Mouse (Mus musculus) yolk sac, embryonic 10.5 days (tissue): ENCODE data around the gene Aim2.
A peak's percentile ranks its signal among the peaks of the same experiment; 100 is the strongest.

ENCODE experiments used
- DNase-seq: peaks from one replicate; pipeline ENCODE4 v3.0.0-alpha.2; 2017; ENCODE audit warnings: low spot score

Aim2 gene

GRCm38 (mm10) chr1:173345112-173345511 lies 5.6 kb upstream of the Aim2 start:
- no peak for DNase-seq

DNA sequence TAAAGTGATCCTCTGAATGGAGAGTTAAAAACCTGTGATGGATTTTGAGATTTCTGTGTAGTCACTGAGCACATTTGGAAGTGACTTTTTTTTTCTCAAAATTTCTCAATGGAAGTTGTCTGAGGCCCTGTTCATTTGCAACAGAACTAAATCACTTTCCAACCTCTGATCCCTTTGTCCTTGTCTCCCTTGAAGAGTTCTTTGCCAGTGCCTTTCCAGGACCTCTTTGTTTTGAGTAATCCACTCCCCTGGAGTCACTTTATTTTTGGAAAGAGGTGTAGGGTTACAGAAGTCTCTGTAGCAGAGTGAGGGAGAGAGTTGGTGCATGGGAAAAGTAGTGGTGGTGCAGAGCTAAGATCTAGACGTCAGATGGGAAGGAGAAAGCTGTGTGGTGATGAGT lies 2.2 kb upstream of the Aim2 start:
- no peak for DNase-seq

- DNase-seq, result no peak
Measured at GRCm38 (mm10) chr1:173349192-173349591, 1.5 kb upstream of the Aim2 start.

- DNase-seq, result peak; percentile 14
Measured at GRCm38 (mm10) chr1:173349946-173350345, 733 bp upstream of the Aim2 start.

GRCm38 (mm10) chr1:173355107-173355846 lies 4.6 kb downstream of the Aim2 start:
- DNase-seq, result no peak

- DNase-seq, result no peak
Measured at GRCm38 (mm10) chr1:173356699-173357098, 6.0 kb downstream of the Aim2 start.

GRCm38 (mm10) chr1:173357799-173358198 lies 7.1 kb downstream of the Aim2 start:
- DNase-seq, result no peak

GRCm38 (mm10) chr1:173359590-173360290 lies 9.1 kb downstream of the Aim2 start:
- no peak for DNase-seq

GRCm38 (mm10) chr1:173361651-173362050 lies 11.0 kb downstream of the Aim2 start:
- peak; percentile 59 for DNase-seq

GRCm38 (mm10) chr1:173363436-173363835 lies 12.8 kb downstream of the Aim2 start:
- DNase-seq, result no peak

DNA sequence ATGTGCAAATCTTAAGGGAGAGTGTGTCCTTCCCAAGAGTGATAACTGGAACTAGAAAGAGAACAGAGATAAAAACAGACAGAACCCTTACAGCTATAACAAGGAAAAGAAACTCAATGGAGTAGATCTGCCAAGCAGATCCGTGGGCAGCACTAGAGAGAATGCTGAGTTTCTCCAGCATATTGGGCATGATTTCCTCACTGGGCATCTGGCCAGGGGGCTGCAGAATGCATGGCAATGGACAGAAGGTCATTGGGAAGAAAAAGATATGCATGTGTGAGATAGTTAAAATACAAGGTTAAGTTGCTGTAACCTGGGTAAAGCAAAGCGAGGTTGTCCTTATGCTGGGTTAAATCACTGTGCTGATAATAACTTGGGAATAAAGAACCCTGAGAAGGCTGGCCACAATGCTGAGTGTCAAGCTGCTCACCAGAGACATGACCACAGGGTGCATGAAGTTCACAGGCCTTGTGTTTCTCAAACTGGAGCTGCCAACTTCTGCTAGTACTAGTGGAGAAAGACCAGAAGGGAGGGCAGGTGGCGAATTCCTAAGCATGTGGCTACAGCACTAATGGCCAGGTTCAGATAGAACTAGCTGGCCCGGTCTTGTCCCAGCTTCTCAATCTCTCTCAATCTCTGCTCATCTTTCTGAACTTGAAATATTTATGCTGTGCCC lies 13.6 kb downstream of the Aim2 start:
- no peak for DNase-seq

- no peak for DNase-seq
Measured at GRCm38 (mm10) chr1:173365970-173366409, 15.3 kb downstream of the Aim2 start.

- no peak for DNase-seq
Measured at GRCm38 (mm10) chr1:173366701-173367355, 16.1 kb downstream of the Aim2 start.

GRCm38 (mm10) chr1:173367356-173368046 lies 16.8 kb downstream of the Aim2 start, which contains the start of gene Cadm3:
Cadm3 (minus strand) TSS chr1:173367695.
- DNase-seq, result peak; percentile 17

- no peak for DNase-seq
Measured at GRCm38 (mm10) chr1:173369611-173370010, 18.9 kb downstream of the Aim2 start.

- DNase-seq, result no peak
Measured at GRCm38 (mm10) chr1:173370456-173370855, 19.8 kb downstream of the Aim2 start.

DNA sequence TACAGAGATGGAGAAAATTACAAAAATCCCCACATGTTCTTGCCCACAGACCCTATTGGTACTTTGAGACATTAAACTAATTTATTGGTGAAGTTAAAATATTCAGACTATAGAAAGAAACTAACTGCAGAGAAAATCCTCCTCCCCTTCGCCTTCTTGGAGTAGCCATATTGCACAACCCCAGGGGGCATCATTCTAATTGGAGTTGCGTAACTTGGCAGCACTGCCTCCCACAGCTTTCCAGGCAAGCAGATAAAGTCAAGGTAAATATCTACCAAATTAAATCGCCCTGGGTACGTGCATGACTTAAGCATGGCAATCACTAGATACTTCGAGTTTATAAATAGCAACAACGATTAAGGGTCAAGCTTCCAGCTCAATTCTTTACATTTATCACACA lies 20.9 kb downstream of the Aim2 start:
- no peak for DNase-seq

DNA sequence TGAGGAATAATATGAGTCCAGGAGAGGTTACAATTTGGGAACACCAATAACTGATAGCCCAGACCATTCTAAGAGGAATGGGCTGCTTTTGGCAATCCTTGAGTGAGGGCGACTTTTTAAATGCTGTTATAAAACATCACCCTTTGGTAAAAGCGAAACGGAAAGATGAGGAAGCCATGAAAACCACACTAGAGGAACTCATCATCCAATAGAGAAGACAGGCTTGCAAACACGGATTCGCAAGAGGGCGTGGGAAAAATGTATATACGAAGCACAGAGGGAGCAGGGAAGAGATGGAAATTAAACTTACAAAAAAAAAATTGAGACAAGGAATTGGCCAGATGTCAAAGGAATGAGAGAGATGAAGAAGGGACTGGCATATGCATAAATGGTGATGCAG lies 23.3 kb downstream of the Aim2 start:
- DNase-seq, result no peak

DNA sequence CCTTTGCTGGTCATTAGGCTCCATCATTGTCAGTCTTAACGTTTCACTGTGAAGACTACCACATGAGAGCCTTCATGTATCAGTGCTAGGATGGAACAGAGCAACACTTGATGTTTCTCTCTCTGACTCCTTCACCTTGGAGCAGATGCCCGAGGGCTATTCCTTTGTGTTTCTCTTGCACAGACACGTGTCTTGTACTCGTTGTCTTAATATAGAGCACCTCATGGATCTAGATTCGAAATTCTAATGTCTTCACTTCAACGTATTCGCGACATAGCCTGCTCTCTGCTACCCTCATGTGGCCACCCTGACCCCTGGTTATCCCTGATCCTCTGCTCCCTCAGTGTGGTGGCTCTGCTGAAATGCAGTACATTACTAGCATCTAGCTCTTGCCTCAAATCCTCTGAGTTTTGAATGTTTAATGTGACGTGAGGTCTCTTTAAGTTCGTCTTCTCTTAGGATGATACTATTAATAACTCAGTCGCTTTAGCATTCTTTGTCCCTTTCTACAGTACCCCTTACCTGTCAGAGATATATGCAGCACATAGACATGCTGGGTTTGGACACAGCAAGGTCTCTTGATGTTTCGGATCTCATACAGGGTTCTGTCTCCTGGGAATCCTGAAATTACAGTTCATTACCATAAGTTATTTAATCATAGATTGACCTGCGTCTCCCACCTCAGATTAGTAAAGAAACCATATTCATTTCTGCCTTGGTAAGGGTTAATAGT lies 26.9 kb downstream of the Aim2 start:
- no peak for DNase-seq

DNA sequence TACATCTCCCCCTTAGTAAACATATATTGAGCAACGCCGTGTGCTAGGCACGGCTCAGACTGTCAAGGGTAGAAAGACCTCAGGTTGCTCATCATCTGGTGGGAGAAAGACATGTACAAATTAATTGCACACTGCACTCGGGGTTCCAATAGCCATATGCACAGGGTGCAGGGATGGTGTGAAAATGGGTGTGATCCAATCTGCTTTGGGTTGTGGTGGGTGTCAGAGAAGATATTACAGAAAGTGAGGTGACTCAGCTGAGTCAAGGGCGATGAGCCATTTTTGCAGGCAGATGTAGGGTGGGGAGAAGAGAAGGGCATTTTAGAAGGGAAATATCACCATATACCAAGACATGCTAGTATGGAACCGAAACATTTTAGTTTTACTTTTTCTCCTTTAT lies 30.8 kb downstream of the Aim2 start:
- no peak for DNase-seq

GRCm38 (mm10) chr1:173389431-173389830 lies 38.8 kb downstream of the Aim2 start:
- DNase-seq, result no peak
